Mouse (Mus musculus): ENCODE data around the gene Fam90a1b. TPM values are rescaled to one million over a fixed set of nuclear protein-coding genes. Genes with fewer than 3 reads are reported as not detected.

Fam90a1b gene
- not detected for polyA plus RNA-seq (2012; fragmentation: generic; extraction: Trizol)
- long read RNA-seq, experiment 1: 0 reads
- long read RNA-seq, experiment 2: 0 reads

GRCm38 (mm10) chrX:94366670-94367241 is at the start of gene Fam90a1b, which contains the start of gene Apoo:
Gene Fam90a1b, minus strand, starts transcription at chrX:94366777.
Gene Apoo, plus strand, starts transcription at chrX:94367117.
- H3K79me3 ChIP-seq (ENCODE audit: low read depth): peaks cover 19% of the 10 kb centered on the region
- H3K79me2 ChIP-seq (ENCODE audit: control insufficient read depth, insufficient read depth): peaks cover 38% of the 10 kb centered on the region
- H3K27me3 ChIP-seq (ENCODE audit: control insufficient read depth, insufficient read depth, insufficient read length): peaks cover 5% of the 10 kb centered on the region
- TF ChIP-seq MYOG (IDR thresholded peaks at IDR 0.05; ENCODE audit: control insufficient read depth, extremely low read depth, insufficient read length) (no peak), CEBPB (IDR thresholded peaks at IDR 0.05; ENCODE audit: low read depth) (no peak), CTCF (IDR thresholded peaks at IDR 0.05; ENCODE audit: control insufficient read depth, insufficient read depth, insufficient read length) (peak; percentile 83), MAX (IDR thresholded peaks at IDR 0.05) (peak; percentile 74)
- no peaks in the 10 kb centered on the region for H3K36me3 ChIP-seq (ENCODE audit: control insufficient read depth, insufficient read depth)
- H3ac ChIP-seq (ENCODE audit: control insufficient read depth, insufficient read length, low read depth): peak within 1 kb of the TSS; percentile 59
- H3K4me3 ChIP-seq (ENCODE audit: insufficient read depth, poor library complexity, severe bottlenecking): peak within 1 kb of the TSS; percentile 78

DNA sequence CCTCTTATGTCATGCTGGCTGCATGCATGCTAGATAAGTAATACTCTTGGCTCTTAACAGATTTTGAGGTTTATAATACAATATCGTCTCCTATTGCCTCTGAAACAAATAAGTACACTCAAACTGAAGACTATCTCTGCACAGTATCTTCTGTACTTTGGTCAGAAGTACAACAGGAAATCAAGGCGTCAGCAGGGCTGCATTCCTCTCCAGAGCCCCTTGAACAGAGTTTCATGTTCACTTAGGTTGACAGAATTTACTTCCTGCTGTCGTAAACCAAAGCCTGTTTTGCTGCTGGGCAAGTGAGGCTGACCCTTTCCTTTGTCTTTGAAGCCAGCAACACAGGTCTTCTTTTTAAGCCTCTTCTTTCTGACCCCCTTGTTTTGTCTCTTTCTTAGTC is 42.4 kb upstream of the Fam90a1b start:
- H3K27me3 ChIP-seq (ENCODE audit: control insufficient read depth, insufficient read depth, insufficient read length): no peaks in the 10 kb centered on the region
- H3K36me3 ChIP-seq (ENCODE audit: control insufficient read depth, insufficient read depth): no peaks in the 10 kb centered on the region
- TF ChIP-seq CEBPB (IDR thresholded peaks at IDR 0.05; ENCODE audit: low read depth): no peak
- TF ChIP-seq MYOG (IDR thresholded peaks at IDR 0.05; ENCODE audit: control insufficient read depth, extremely low read depth, insufficient read length): no peak
- no peak for TF ChIP-seq USF1 (IDR thresholded peaks at IDR 0.05; ENCODE audit: low read depth)
- TF ChIP-seq MAX (IDR thresholded peaks at IDR 0.05): no peak
- no peak for TF ChIP-seq MYOD1 (IDR thresholded peaks at IDR 0.05; ENCODE audit: control insufficient read depth, insufficient read length, low read depth)
- no peak for TF ChIP-seq FOSL1 (IDR thresholded peaks at IDR 0.05; ENCODE audit: insufficient read depth, low read length, poor library complexity, severe bottlenecking)
- no peak for TF ChIP-seq CTCF (IDR thresholded peaks at IDR 0.05; ENCODE audit: control insufficient read depth, insufficient read depth, insufficient read length)
- H3ac ChIP-seq (ENCODE audit: control insufficient read depth, insufficient read length, low read depth): no peak overlapping the region
- no peaks in the 10 kb centered on the region for H3K79me3 ChIP-seq (ENCODE audit: low read depth)
- no peak overlapping the region for H3K4me3 ChIP-seq (ENCODE audit: insufficient read depth, poor library complexity, severe bottlenecking)
- no peaks in the 10 kb centered on the region for H3K79me2 ChIP-seq (ENCODE audit: control insufficient read depth, insufficient read depth)

- TF ChIP-seq CEBPB (IDR thresholded peaks at IDR 0.05; ENCODE audit: low read depth) (no peak), USF1 (IDR thresholded peaks at IDR 0.05; ENCODE audit: low read depth) (no peak), MYOG (IDR thresholded peaks at IDR 0.05; ENCODE audit: control insufficient read depth, extremely low read depth, insufficient read length) (no peak), MAX (IDR thresholded peaks at IDR 0.05) (no peak), MYOD1 (IDR thresholded peaks at IDR 0.05; ENCODE audit: control insufficient read depth, insufficient read length, low read depth) (no peak), FOSL1 (IDR thresholded peaks at IDR 0.05; ENCODE audit: insufficient read depth, low read length, poor library complexity, severe bottlenecking) (no peak), CTCF (IDR thresholded peaks at IDR 0.05; ENCODE audit: control insufficient read depth, insufficient read depth, insufficient read length) (no peak)
- H3K4me3 ChIP-seq (ENCODE audit: insufficient read depth, poor library complexity, severe bottlenecking): no peak overlapping the region
- no peaks in the 10 kb centered on the region for H3K27me3 ChIP-seq (ENCODE audit: control insufficient read depth, insufficient read depth, insufficient read length)
- H3K79me3 ChIP-seq (ENCODE audit: low read depth): no peaks in the 10 kb centered on the region
- H3K36me3 ChIP-seq (ENCODE audit: control insufficient read depth, insufficient read depth): peaks cover 10% of the 10 kb centered on the region
- no peaks in the 10 kb centered on the region for H3K79me2 ChIP-seq (ENCODE audit: control insufficient read depth, insufficient read depth)
- H3ac ChIP-seq (ENCODE audit: control insufficient read depth, insufficient read length, low read depth): no peak overlapping the region
Observed at GRCm38 (mm10) chrX:94378734-94379133, 12.2 kb upstream of the Fam90a1b start.

- peak overlapping the region; percentile 78 for H3K4me3 ChIP-seq (ENCODE audit: insufficient read depth, poor library complexity, severe bottlenecking)
- peaks cover 38% of the 10 kb centered on the region for H3K79me2 ChIP-seq (ENCODE audit: control insufficient read depth, insufficient read depth)
- H3ac ChIP-seq (ENCODE audit: control insufficient read depth, insufficient read length, low read depth): peak overlapping the region; percentile 59
- peaks cover 5% of the 10 kb centered on the region for H3K27me3 ChIP-seq (ENCODE audit: control insufficient read depth, insufficient read depth, insufficient read length)
- H3K79me3 ChIP-seq (ENCODE audit: low read depth): peaks cover 19% of the 10 kb centered on the region
- TF ChIP-seq CEBPB (IDR thresholded peaks at IDR 0.05; ENCODE audit: low read depth): no peak
- no peak for TF ChIP-seq USF1 (IDR thresholded peaks at IDR 0.05; ENCODE audit: low read depth)
- no peak for TF ChIP-seq MAX (IDR thresholded peaks at IDR 0.05)
- no peak for TF ChIP-seq MYOD1 (IDR thresholded peaks at IDR 0.05; ENCODE audit: control insufficient read depth, insufficient read length, low read depth)
- no peak for TF ChIP-seq CTCF (IDR thresholded peaks at IDR 0.05; ENCODE audit: control insufficient read depth, insufficient read depth, insufficient read length)
- H3K36me3 ChIP-seq (ENCODE audit: control insufficient read depth, insufficient read depth): no peaks in the 10 kb centered on the region
Observed at GRCm38 (mm10) chrX:94367248-94367647, 671 bp upstream of the Fam90a1b start.

DNA sequence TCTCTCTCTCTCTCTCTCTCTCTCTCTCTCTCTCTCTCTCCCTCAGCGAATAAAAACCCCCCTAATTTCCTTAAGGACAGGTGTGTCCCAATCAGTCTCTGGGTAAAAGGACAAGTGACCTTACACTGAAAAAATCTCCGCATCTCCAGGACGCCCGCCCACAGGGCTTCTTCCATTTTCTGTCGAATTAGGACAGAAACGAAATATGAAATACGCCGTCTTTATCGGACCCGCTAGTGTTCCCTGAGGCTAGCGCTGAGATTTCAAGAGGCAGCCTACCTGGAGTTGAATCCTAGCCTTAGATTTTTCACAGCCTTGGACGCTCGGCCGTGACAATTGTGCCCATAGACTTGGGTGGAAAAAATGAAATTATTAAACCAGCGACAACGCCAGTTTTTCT is 548 bp downstream of the Fam90a1b start:
- Histone ChIP-seq H3K4me3 (ENCODE audit: insufficient read depth, poor library complexity, severe bottlenecking) (no peak overlapping the region), H3K27me3 (ENCODE audit: control insufficient read depth, insufficient read depth, insufficient read length) (peaks cover 5% of the 10 kb centered on the region), H3ac (ENCODE audit: control insufficient read depth, insufficient read length, low read depth) (no peak overlapping the region), H3K79me2 (ENCODE audit: control insufficient read depth, insufficient read depth) (peaks cover 31% of the 10 kb centered on the region), H3K36me3 (ENCODE audit: control insufficient read depth, insufficient read depth) (no peaks in the 10 kb centered on the region), H3K79me3 (ENCODE audit: low read depth) (peaks cover 19% of the 10 kb centered on the region)
- TF ChIP-seq MAX (IDR thresholded peaks at IDR 0.05): no peak
- no peak for TF ChIP-seq USF1 (IDR thresholded peaks at IDR 0.05; ENCODE audit: low read depth)
- no peak for TF ChIP-seq MYOD1 (IDR thresholded peaks at IDR 0.05; ENCODE audit: control insufficient read depth, insufficient read length, low read depth)
- no peak for TF ChIP-seq CEBPB (IDR thresholded peaks at IDR 0.05; ENCODE audit: low read depth)
- no peak for TF ChIP-seq CTCF (IDR thresholded peaks at IDR 0.05; ENCODE audit: control insufficient read depth, insufficient read depth, insufficient read length)
- TF ChIP-seq FOSL1 (IDR thresholded peaks at IDR 0.05; ENCODE audit: insufficient read depth, low read length, poor library complexity, severe bottlenecking): no peak
- TF ChIP-seq MYOG (IDR thresholded peaks at IDR 0.05; ENCODE audit: control insufficient read depth, extremely low read depth, insufficient read length): no peak

Measured in C2C12 (cell line).